Mouse (Mus musculus) liver, adult 2 months (tissue): ENCODE results near the gene Msto1. TPM values are rescaled to one million over a fixed set of nuclear protein-coding genes. Genes with fewer than 3 reads are reported as not detected.

Experiments used
- DNase-seq: peaks from one replicate; pipeline ENCODE4 v3.0.0-alpha.2; 2011; ENCODE audit warnings: low read depth, low spot score; ENCODE audit errors: extremely low read depth
- H3K27ac ChIP-seq: fragments of 200-500 bp; replicated peaks from 2 replicates; pipeline ENCODE4 v1.5.1; 2012; ENCODE audit warnings: low read depth, mild to moderate bottlenecking, control low read depth, inconsistent platforms, low read length; ENCODE audit not compliant: insufficient read depth
- H3K27me3 ChIP-seq: fragments of 200-500 bp; 2 replicates; pipeline ENCODE4 v1.6.1; 2012; ENCODE audit warnings: mild to moderate bottlenecking, moderate library complexity, low read length, inconsistent platforms; ENCODE audit not compliant: control insufficient read depth, insufficient read depth
- H3K36me3 ChIP-seq: fragments of 200-500 bp; 2 replicates; pipeline ENCODE4 v1.6.1; 2012; ENCODE audit warnings: low read length, inconsistent platforms; ENCODE audit not compliant: control insufficient read depth, insufficient read depth
- H3K4me1 ChIP-seq: fragments of 200-500 bp; 2 replicates; pipeline ENCODE4 v1.6.1; 2011; ENCODE audit warnings: low read length; ENCODE audit not compliant: control insufficient read depth, insufficient read depth
- H3K4me3 ChIP-seq: fragments of 200-500 bp; 2 replicates; pipeline ENCODE4 v1.5.1; 2011; ENCODE audit warnings: low read depth, mild to moderate bottlenecking, control low read depth, low read length, moderate library complexity; ENCODE audit not compliant: insufficient read depth
- H3K79me2 ChIP-seq: fragments of 200-500 bp; 2 replicates; pipeline ENCODE4 v1.6.1; 2012; ENCODE audit warnings: inconsistent platforms, mild to moderate bottlenecking, low read length, moderate library complexity; ENCODE audit not compliant: control insufficient read depth, insufficient read depth
- H3K9ac ChIP-seq: fragments of 200-500 bp; 2 replicates; pipeline ENCODE4 v1.6.1; 2012; ENCODE audit warnings: low read depth, mild to moderate bottlenecking, control low read depth, inconsistent platforms, low read length
- CTCF ChIP-seq: fragments of 200-500 bp; IDR thresholded peaks from 2 replicates; pipeline ENCODE4 v1.5.1; 2011; ENCODE audit warnings: low read depth, low read length, control low read depth
- POLR2A ChIP-seq: fragments of 200-500 bp; IDR thresholded peaks from 2 replicates; pipeline ENCODE4 v1.6.1; 2011; ENCODE audit warnings: low read length, control low read depth; ENCODE audit not compliant: insufficient read depth; ENCODE audit errors: extremely low read depth
- WGBS: fragments of 180-500 bp; shearing (Covaris S2); methylation state at CpG from one replicate; pipeline ENCODE4 v1.1.7; 2018; 5-methylcytosine and 5-hydroxymethylcytosine counted together
- polyA plus RNA-seq: library from polyadenylated mRNA; depleted of rRNA; stranded (reverse); fragments of >200 nt; gene quantifications from 2 replicates; pipeline ENCODE4 v1.2.3, GENCODE M21; 2012
- total RNA-seq: library from RNA; depleted of rRNA; stranded (reverse); fragments of >200 nt; gene quantifications from 2 replicates; pipeline ENCODE4 v1.2.3, GENCODE M21; 2014

The Msto1 gene
- total and polyA plus RNA-seq, 2 experiments: 5.6 to 15.4 TPM

DNA sequence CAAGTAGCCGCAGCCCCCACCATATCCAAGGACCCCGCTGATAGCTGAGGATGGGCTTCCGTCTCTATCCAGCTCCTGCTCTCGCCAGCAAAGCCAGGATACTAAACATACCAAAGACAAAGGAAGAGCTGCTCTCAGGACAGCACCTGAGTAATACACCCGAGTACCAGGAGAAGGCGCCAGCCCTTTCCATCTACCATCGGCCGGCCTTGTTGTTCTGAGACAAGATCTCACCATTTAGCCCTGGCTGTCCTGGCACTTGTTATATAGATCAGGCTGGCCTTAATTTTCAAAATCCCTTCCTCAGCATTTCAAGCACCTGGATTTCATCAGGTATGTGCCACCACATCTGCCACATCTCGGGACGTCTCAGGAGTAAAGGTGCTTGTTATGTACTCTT is 25.3 kb upstream of the Msto1 start:
- Histone ChIP-seq H3K27ac (no peak overlapping the region), H3K79me2 (no peaks in the 10 kb centered on the region; the same call in 1 of the 2 replicates), H3K27me3 (no peaks in the 10 kb centered on the region), H3K4me3 (no peak overlapping the region), H3K4me1 (peaks cover 5% of the 10 kb centered on the region), H3K9ac (no peak overlapping the region), H3K36me3 (peaks cover 5% of the 10 kb centered on the region)
- WGBS: 96% methylated on average over 10 of the region's 10 CpGs
- no peak for DNase-seq
- TF ChIP-seq CTCF: no peak
- TF ChIP-seq POLR2A: no peak

DNA sequence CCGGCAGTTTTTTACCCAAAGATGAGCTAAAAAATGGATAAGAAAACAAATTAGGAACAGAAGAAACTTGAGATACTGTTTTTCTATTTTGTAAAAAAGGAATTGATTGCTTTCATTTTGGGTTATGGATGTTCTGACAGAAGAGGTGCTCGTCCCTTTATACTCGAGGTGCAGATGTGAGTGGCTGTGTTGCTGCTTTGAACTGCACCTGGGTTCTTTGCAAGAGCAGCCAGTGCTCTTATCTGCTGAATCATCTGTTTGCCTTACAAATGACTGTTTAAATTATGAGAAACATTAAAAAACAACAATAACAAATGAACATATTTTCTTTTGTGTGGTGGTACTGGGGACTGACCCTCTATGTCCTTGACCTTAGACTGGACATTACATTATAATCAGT is 15.7 kb upstream of the Msto1 start:
- WGBS: 86% methylated on average over 3 of the region's 3 CpGs
- peaks cover 32% of the 10 kb centered on the region for H3K36me3 ChIP-seq

DNA sequence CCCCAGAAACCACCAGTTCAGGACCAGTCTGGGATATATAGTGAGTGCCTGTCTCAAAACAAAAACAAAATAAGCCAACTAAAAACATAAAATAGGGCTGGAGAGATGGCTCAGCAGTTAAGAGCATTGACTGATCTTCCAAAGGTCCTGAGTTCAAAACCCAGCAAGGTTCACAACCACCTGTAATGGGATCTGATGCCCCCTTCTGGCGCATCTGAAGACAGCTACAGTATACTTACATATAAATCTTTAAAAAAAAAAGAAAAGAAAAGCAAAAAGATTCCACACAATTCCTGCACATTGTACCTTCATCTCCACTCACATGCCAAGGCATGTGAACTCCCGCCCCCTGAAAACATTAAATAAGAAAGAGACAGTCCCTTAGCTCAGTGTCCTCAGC is 11.9 kb upstream of the Msto1 start:
- Histone ChIP-seq H3K36me3 (peaks cover 46% of the 10 kb centered on the region), H3K27me3 (no peaks in the 10 kb centered on the region), H3K4me3 (no peak overlapping the region), H3K27ac (no peak overlapping the region), H3K79me2 (no peaks in the 10 kb centered on the region), H3K9ac (no peak overlapping the region), H3K4me1 (no peaks in the 10 kb centered on the region)
- TF ChIP-seq CTCF (no peak), POLR2A (no peak)
- no peak for DNase-seq
- WGBS: 94% methylated on average over 2 of the region's 2 CpGs

More for the DNA sequence above, 15.7 kb upstream of the Msto1 start:
- Histone ChIP-seq H3K27me3 (no peaks in the 10 kb centered on the region), H3K79me2 (no peaks in the 10 kb centered on the region), H3K4me3 (no peak overlapping the region), H3K4me1 (peaks cover 2% of the 10 kb centered on the region; the same call in 1 of the 2 replicates), H3K27ac (no peak overlapping the region), H3K9ac (no peak overlapping the region)
- no peak for DNase-seq
- TF ChIP-seq CTCF: no peak

DNA sequence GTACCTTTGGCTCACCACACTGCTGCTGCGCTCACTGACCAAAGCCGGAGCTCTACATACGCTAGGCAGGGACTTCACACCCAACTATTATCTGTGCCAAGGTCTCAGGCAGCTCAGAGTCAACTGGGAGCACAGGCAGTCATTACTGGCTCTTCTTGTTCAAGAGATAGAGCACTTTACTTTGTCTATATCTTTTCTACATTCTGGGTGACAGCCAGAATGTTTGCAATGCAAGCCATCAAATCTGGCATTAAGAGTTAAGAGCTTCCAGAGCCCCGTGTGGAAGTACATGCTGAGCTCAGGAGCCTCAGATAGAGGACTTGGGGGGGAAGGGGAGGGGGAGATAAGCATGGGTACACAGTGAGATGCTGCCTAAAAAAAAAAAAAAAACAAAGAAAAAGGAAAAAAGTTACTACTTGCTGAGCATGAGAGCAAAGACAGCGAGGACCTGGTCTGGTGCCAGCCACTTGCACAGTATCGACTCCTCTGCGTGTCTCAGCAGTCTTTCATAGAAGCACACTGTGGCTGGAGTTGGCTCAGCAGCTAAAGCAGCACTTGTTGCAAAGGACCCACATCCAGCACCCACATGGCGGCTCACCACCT is 10.3 kb upstream of the Msto1 start:
- 83% methylated on average over 8 of the region's 8 CpGs for WGBS
- DNase-seq: no peak
- H3K27ac ChIP-seq: no peak overlapping the region
- no peak overlapping the region for H3K4me3 ChIP-seq
- no peaks in the 10 kb centered on the region for H3K79me2 ChIP-seq
- H3K9ac ChIP-seq: no peak overlapping the region
- TF ChIP-seq CTCF (no peak), POLR2A (no peak)
- no peaks in the 10 kb centered on the region for H3K27me3 ChIP-seq
- H3K36me3 ChIP-seq: peaks cover 36% of the 10 kb centered on the region
- no peaks in the 10 kb centered on the region for H3K4me1 ChIP-seq

DNA sequence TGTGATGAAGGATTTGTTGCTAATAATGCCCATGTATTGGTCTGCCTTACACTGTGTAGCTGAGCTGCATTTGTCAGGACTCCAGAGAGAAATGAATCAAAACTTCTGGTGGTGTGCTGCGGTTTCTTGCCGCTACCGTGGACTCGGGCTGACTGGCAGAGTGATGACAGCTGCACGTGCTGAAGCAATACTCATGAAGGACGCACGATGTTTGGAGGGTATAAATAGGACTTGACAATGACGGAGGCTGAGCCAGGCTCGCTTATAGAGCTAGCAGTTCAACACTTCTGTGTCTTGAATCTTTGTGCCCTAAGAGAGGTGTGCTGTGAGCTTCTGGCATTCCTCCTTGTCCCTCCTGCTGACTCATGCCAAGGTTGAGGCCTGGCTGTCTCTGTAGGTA is 7.6 kb upstream of the Msto1 start:
- TF ChIP-seq CTCF (no peak), POLR2A (no peak)
- H3K9ac ChIP-seq: no peak overlapping the region
- no peaks in the 10 kb centered on the region for H3K27me3 ChIP-seq
- no peaks in the 10 kb centered on the region for H3K79me2 ChIP-seq
- no peak overlapping the region for H3K27ac ChIP-seq
- no peak for DNase-seq
- WGBS: 98% methylated on average over 9 of the region's 9 CpGs
- H3K4me1 ChIP-seq: no peaks in the 10 kb centered on the region
- peaks cover 22% of the 10 kb centered on the region for H3K36me3 ChIP-seq
- H3K4me3 ChIP-seq: no peak overlapping the region

DNA sequence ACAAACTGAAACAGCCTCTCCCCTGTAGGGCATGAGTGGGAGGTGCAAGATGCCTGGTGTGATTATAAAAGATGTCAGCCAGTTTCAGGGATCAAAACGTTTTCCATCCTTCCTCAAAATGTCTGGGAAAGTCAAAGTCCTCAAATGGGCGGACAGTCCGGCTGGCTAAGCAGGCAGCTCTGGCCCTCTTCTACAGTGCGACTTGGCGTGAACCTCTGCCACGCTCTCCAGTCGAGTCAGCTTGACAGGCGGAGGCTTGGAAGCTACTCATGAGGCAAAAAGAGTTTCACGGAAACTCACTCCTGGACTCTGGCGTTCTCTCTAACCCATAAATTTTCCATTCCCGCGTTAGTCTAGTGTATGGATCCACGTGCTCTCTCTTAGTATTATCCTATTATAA is 5.2 kb upstream of the Msto1 start:
- TF ChIP-seq CTCF: no peak
- no peak for TF ChIP-seq POLR2A
- peaks cover 4% of the 10 kb centered on the region; the same call in 1 of the 2 replicates for H3K4me1 ChIP-seq
- WGBS: 79% methylated on average over 13 of the region's 13 CpGs
- no peak for DNase-seq
- H3K4me3 ChIP-seq: no peak overlapping the region
- no peak overlapping the region for H3K9ac ChIP-seq
- H3K27ac ChIP-seq: no peak overlapping the region
- H3K79me2 ChIP-seq: no peaks in the 10 kb centered on the region
- H3K36me3 ChIP-seq: peaks cover 12% of the 10 kb centered on the region; the same call in 1 of the 2 replicates
- H3K27me3 ChIP-seq: no peaks in the 10 kb centered on the region
